ENCODE assay signal across 21 mouse cellular contexts in the genomic region with DNA sequence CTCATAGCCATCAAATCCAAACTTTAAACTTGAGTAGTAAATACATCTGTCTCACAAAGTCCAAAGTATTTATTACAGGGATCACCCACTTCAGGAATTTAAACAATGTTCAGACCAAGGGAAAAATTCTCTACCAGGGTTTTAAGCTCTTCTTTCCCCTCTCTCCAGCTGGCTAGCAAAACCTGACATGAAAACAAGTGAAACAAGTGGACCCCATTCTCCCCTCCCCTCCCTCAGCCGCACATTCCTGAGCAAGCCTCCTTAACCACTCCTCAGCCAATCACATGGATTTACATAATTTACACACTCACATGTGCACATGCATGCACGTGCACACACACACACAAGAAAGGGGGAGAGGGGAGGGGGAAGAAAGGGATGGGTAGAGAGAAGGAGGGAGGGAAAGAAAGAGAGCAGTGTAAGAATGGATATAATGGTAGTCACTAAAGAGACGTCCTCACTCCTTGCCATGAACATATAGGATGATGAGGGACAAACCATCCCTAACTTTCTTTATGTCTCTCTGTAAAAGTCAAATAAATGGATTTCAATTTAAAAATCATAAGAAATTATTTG.
DNase-seq lines count a peak whose midpoint lies in the region; ATAC-seq and TF ChIP-seq lines count a peak whose summit lies in the region.
"Had no signal": no experiment of that assay in that cellular context is flagged by ENCODE, and none has a peak within 500 bp of the region (broad histone marks: within the 10 kb centered on the region; RNA-seq: fewer than 3 reads in every experiment).

No protein-coding gene starts in this region.

- POLR2A ChIA-PET in Patski (lab: Charles Lee), result interaction anchor here (0.6 kb wide), 1 partner anchor 376 kb away, joined by 3 read pairs; no protein-coding TSS in a partner anchor

- no peak overlapping the region for H3K4me3 ChIP-seq in embryonic facial prominence, embryonic 11.5 days (ENCODE audit: low read depth, low read length)
- no peak overlapping the region for H3K4me3 ChIP-seq in embryonic facial prominence, embryonic 10.5 days
- H3K4me3 ChIP-seq in lung, embryonic 16.5 days (ENCODE audit: low read length), result no peak overlapping the region
- H3K4me3 ChIP-seq: forebrain, embryonic 12.5 days; hindbrain, embryonic 12.5 days; layer of hippocampus, adult 2 months; liver, embryonic 13.5 days; midbrain, embryonic 12.5 days had no signal

- TF ChIP-seq CTCF in Patski (IDR thresholded peaks at IDR 0.05), result no peak

- no peak overlapping the region for H3K27ac ChIP-seq in embryonic facial prominence, embryonic 11.5 days (replicated peaks; ENCODE audit: low read depth, low read length)
- H3K27ac ChIP-seq in embryonic facial prominence, embryonic 10.5 days (replicated peaks), result no peak overlapping the region
- H3K27ac ChIP-seq in lung, embryonic 16.5 days (ENCODE audit: low read length), result no peak overlapping the region
- H3K27ac ChIP-seq: forebrain, embryonic 12.5 days; hindbrain, embryonic 12.5 days; layer of hippocampus, adult 2 months; liver, embryonic 13.5 days; macrophage had no signal

- H3K4me1 ChIP-seq in embryonic facial prominence, embryonic 11.5 days (ENCODE audit: control insufficient read depth, insufficient read depth, low read length), result no peaks in the 10 kb centered on the region
- peaks cover 18% of the 10 kb centered on the region for H3K4me1 ChIP-seq in embryonic facial prominence, embryonic 10.5 days
- peaks cover 3% of the 10 kb centered on the region for H3K4me1 ChIP-seq in lung, embryonic 16.5 days (replicated peaks; ENCODE audit: control insufficient read depth, insufficient read depth, low read length)
- H3K4me1 ChIP-seq: liver, embryonic 13.5 days had no signal

- H3K4me2 ChIP-seq in embryonic facial prominence, embryonic 11.5 days (ENCODE audit: low read depth, low read length), result no peak overlapping the region
- H3K4me2 ChIP-seq in lung, embryonic 16.5 days (ENCODE audit: low read depth, low read length), result no peak overlapping the region
- H3K4me2 ChIP-seq: forebrain, embryonic 12.5 days; hindbrain, embryonic 12.5 days; liver, embryonic 13.5 days; midbrain, embryonic 12.5 days had no signal

- H3K27me3 ChIP-seq in embryonic facial prominence, embryonic 11.5 days (ENCODE audit: control insufficient read depth, insufficient read depth, low read length), result no peaks in the 10 kb centered on the region
- no peaks in the 10 kb centered on the region for H3K27me3 ChIP-seq in embryonic facial prominence, embryonic 10.5 days (replicated peaks; ENCODE audit: low read depth, poor library complexity, severe bottlenecking)
- no peaks in the 10 kb centered on the region for H3K27me3 ChIP-seq in lung, embryonic 16.5 days (ENCODE audit: control insufficient read depth, insufficient read depth, low read depth, low read length)
- H3K27me3 ChIP-seq in Patski, result no peaks in the 10 kb centered on the region
- H3K27me3 ChIP-seq: forebrain, embryonic 12.5 days; hindbrain, embryonic 12.5 days; liver, embryonic 13.5 days; midbrain, embryonic 12.5 days had no signal

- CTCF ChIA-PET in Patski (lab: Charles Lee), result interaction anchor here (1.4 kb wide), 1 partner anchor 125 kb away, joined by 3 read pairs; no protein-coding TSS in a partner anchor

- DNase-seq in embryonic facial prominence, embryonic 11.5 days (ENCODE audit: low spot score), result peak; percentile 8
- no peak for DNase-seq in embryonic facial prominence, embryonic 10.5 days (ENCODE audit: low spot score)
- DNase-seq in lung, postnatal 4 days, result no peak
- DNase-seq in Patski (ENCODE audit: low read depth, low spot score), result no peak
- peak; percentile 31 for DNase-seq in yolk sac, embryonic 10.5 days (ENCODE audit: low spot score)
- DNase-seq: adrenal gland, adult 8-10 months; cerebellum, adult 11-12 months; cerebellum, postnatal 10 days; kidney, adult 2 months; liver, embryonic 13.5 days; thymus, adult 2 months; thymus, postnatal 4 days had no signal

- 62% methylated on average over 3 of the region's 3 CpGs for WGBS in embryonic facial prominence, embryonic 11.5 days
- WGBS in embryonic facial prominence, embryonic 10.5 days, result 73% methylated on average over 3 of the region's 3 CpGs
- 33% methylated on average over 3 of the region's 3 CpGs for WGBS in lung, embryonic 16.5 days

- no peaks in the 10 kb centered on the region for H3K36me3 ChIP-seq in embryonic facial prominence, embryonic 11.5 days (replicated peaks; ENCODE audit: control insufficient read depth, insufficient read depth, low read depth, low read length)
- no peaks in the 10 kb centered on the region for H3K36me3 ChIP-seq in embryonic facial prominence, embryonic 10.5 days (replicated peaks)
- H3K36me3 ChIP-seq in lung, embryonic 16.5 days (ENCODE audit: control insufficient read depth, insufficient read depth, low read length), result no peaks in the 10 kb centered on the region
- H3K36me3 ChIP-seq: forebrain, embryonic 12.5 days; G1E; hindbrain, embryonic 12.5 days; liver, embryonic 13.5 days; midbrain, embryonic 12.5 days had no signal

- H3K9me3 ChIP-seq in embryonic facial prominence, embryonic 11.5 days (replicated peaks; ENCODE audit: control insufficient read depth, low read length), result no peaks in the 10 kb centered on the region
- no peaks in the 10 kb centered on the region for H3K9me3 ChIP-seq in embryonic facial prominence, embryonic 10.5 days
- no peaks in the 10 kb centered on the region for H3K9me3 ChIP-seq in lung, embryonic 16.5 days (ENCODE audit: control insufficient read depth, low read length)
- H3K9me3 ChIP-seq: forebrain, embryonic 12.5 days; hindbrain, embryonic 12.5 days; liver, embryonic 13.5 days; midbrain, embryonic 12.5 days had no signal

- no peak overlapping the region for H3K9ac ChIP-seq in embryonic facial prominence, embryonic 11.5 days (replicated peaks; ENCODE audit: low read length)
- no peak overlapping the region for H3K9ac ChIP-seq in lung, embryonic 16.5 days (ENCODE audit: low read length)
- H3K9ac ChIP-seq: forebrain, embryonic 12.5 days; hindbrain, embryonic 12.5 days; liver, embryonic 13.5 days; midbrain, embryonic 12.5 days had no signal

- ATAC-seq in embryonic facial prominence, embryonic 11.5 days (replicated peaks; ENCODE audit: insufficient number of reproducible peaks, low FRiP score, low TSS enrichment, low read depth), result no peak
- ATAC-seq in lung, embryonic 16.5 days (ENCODE audit: low read depth), result peak; percentile 55
- ATAC-seq in Patski, result peak; percentile 31
- ATAC-seq in CD4-positive, CD25-positive, alpha-beta regulatory T cell, adult 4 months, result no peak
- ATAC-seq: activated CD4-positive, CD25-positive, alpha-beta regulatory T cell, adult 4 months had no signal

- in situ Hi-C loops in Patski (cut with MboI; ENCODE audit: low pct_unique_long_range_greater_than_20kb), result no loop called here

Comparison
In these comparisons a context has a peak if more than half of its experiments do, and no peak if none do; other contexts are left out.
1. DNase-seq: peak in embryonic facial prominence, embryonic 11.5 days (single experiment) and yolk sac, embryonic 10.5 days (single experiment); none in embryonic facial prominence, embryonic 10.5 days (single experiment), lung, postnatal 4 days (0 of 2) and Patski (single experiment).
2. ATAC-seq: peak in lung, embryonic 16.5 days (single experiment) and Patski (single experiment); none in embryonic facial prominence, embryonic 11.5 days (single experiment) and CD4-positive, CD25-positive, alpha-beta regulatory T cell, adult 4 months (single experiment).